Mouse (Mus musculus) brain, embryonic 14.5 days (tissue): ENCODE data around the gene Tnfrsf17.
"Not testable (repeated sequence)": the region's sequence is repeated elsewhere in the genome, so short reads cannot be mapped to it uniquely, and the experiment has no call there.

Experiments
- CTCF ChIP-seq: fragments of 200-500 bp; IDR thresholded peaks from 2 replicates; pipeline ENCODE4 v1.5.1; 2012; ENCODE audit warnings: inconsistent platforms, mild to moderate bottlenecking, moderate library complexity, borderline replicate concordance; ENCODE audit not compliant: insufficient read depth, insufficient read length; ENCODE audit errors: extremely low read depth
- POLR2A ChIP-seq: fragments of 200-500 bp; IDR thresholded peaks from 2 replicates; pipeline ENCODE4 v1.6.1; 2012; ENCODE audit warnings: mild to moderate bottlenecking, inconsistent platforms, borderline replicate concordance; ENCODE audit not compliant: poor library complexity, insufficient read depth, insufficient read length, severe bottlenecking; ENCODE audit errors: extremely low read depth

DNA sequence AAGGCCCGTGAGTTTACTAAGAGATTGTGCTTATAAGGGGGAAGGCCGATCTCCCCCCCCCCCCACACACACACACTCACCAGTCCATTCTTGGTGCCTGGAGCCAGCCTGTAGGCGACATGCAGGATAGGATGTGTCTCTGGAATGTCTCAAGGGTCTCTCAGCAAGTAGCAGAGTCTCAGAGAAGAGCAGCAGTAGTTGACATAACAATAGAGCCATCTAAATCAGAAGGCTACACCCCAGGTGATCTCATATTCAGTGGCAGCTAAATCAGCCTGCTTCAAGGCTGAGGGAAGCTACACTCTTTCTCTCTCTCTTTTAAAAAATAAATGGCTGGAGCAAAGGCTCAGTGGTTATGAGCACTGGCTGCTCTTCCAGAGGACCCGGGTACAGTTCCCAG is 18.0 kb upstream of the Tnfrsf17 start:
- not testable (repeated sequence) for TF ChIP-seq CTCF, POLR2A
